Mouse (Mus musculus) left cerebral cortex, postnatal 10 days (tissue): ENCODE results near the gene Wasl. TPM values are rescaled to one million over a fixed set of nuclear protein-coding genes. Genes with fewer than 3 reads are reported as not detected.

ENCODE experiments used
- DNase-seq, 2 experiments: peaks; one replicate each; pipeline ENCODE4 v3.0.0; 2021 to 2022; ENCODE audit warnings: low spot score in 2 of 2, mixed read lengths in 1 of 2; ENCODE audit errors: extremely low spot score in 1 of 2
- intact Hi-C: fragments of 180-260 bp; cut with DNase I; formaldehyde crosslinking; loops from one replicate; pipeline ENCODE4 v1.15.1; 2025
- total RNA-seq, 2 experiments: library from RNA; stranded (reverse); gene quantifications; 2 replicates each; pipeline ENCODE4 v1.2.3; 2021

Wasl gene
- 10 to 100 TPM; 40.9 to 47.6 TPM for total RNA-seq

- DNase-seq: peak; percentile 98 to 99
- intact Hi-C loops: no loop called here
Observed at GRCm38 (mm10) chr6:24664867-24665458, at the start of gene Wasl. TSS of gene Wasl (minus strand) at chr6:24665009.

- intact Hi-C loops: no loop called here
- DNase-seq: no peak
Observed at GRCm38 (mm10) chr6:24707499-24707898, 42.7 kb upstream of the Wasl start.

GRCm38 (mm10) chr6:24707090-24707489 is 42.3 kb upstream of the Wasl start:
- no peak for DNase-seq
- intact Hi-C loops: no loop called here

- intact Hi-C loops: no loop called here
- no peak for DNase-seq
Observed at GRCm38 (mm10) chr6:24697216-24697615, 32.4 kb upstream of the Wasl start.

- intact Hi-C loops: no loop called here
- no peak for DNase-seq
Observed at GRCm38 (mm10) chr6:24696117-24696516, 31.3 kb upstream of the Wasl start.

- DNase-seq: no peak
- intact Hi-C loops: no loop called here
Observed at GRCm38 (mm10) chr6:24694455-24695410, 29.9 kb upstream of the Wasl start.

- intact Hi-C loops: no loop called here
- DNase-seq: no peak
Observed at GRCm38 (mm10) chr6:24687871-24688270, 23.1 kb upstream of the Wasl start.

- no peak for DNase-seq
- intact Hi-C loops: no loop called here
Observed at GRCm38 (mm10) chr6:24683113-24683512, 18.3 kb upstream of the Wasl start.

GRCm38 (mm10) chr6:24667829-24668228 is 3.0 kb upstream of the Wasl start:
- intact Hi-C loops: no loop called here
- DNase-seq: no peak

GRCm38 (mm10) chr6:24666248-24666647 is 1.4 kb upstream of the Wasl start:
- no peak for DNase-seq
- intact Hi-C loops: no loop called here

GRCm38 (mm10) chr6:24664133-24664866 is 509 bp downstream of the Wasl start:
- intact Hi-C loops: no loop called here
- DNase-seq: peak; percentile 18 to 67

GRCm38 (mm10) chr6:24663196-24664132 is 1.3 kb downstream of the Wasl start:
- intact Hi-C loops: no loop called here
- DNase-seq: no peak

GRCm38 (mm10) chr6:24662483-24662882 is 2.3 kb downstream of the Wasl start:
- DNase-seq: no peak
- intact Hi-C loops: no loop called here

GRCm38 (mm10) chr6:24661879-24662278 is 2.9 kb downstream of the Wasl start:
- intact Hi-C loops: no loop called here

GRCm38 (mm10) chr6:24657647-24658387 is 7.0 kb downstream of the Wasl start:
- no peak for DNase-seq
- intact Hi-C loops: no loop called here

More at GRCm38 (mm10) chr6:24661879-24662278, 2.9 kb downstream of the Wasl start:
- DNase-seq: no peak

GRCm38 (mm10) chr6:24656094-24656493 is 8.7 kb downstream of the Wasl start:
- DNase-seq: no peak
- intact Hi-C loops: no loop called here

- no peak for DNase-seq
- intact Hi-C loops: no loop called here
Observed at GRCm38 (mm10) chr6:24651538-24651937, 13.3 kb downstream of the Wasl start.

GRCm38 (mm10) chr6:24650719-24651118 is 14.1 kb downstream of the Wasl start:
- peak in 1 of 2 experiments; percentile 20 for DNase-seq

More at GRCm38 (mm10) chr6:24650719-24651118, 14.1 kb downstream of the Wasl start:
- intact Hi-C loops: no loop called here
